8 mouse cellular contexts compared by ENCODE assay signal in the genomic region with DNA sequence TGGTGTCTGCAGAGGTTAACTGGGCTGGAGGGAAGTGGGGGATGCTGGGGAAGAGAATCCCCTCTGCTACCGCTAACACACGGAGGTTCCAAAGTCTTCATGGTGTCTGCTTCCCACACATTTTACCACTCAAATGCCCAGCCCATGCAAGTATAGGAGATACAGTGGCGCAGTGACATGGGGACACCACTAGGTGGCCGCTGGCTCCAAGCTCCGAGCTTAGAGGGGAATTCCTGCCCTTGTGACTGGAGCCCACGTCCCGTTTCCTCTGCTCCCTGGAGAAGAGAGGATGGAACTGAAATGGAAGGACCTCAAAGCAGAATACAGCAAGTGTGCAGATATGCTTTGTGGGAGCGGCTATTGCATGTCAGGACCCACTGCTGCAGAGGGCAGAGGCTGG.
DNase-seq lines count a peak whose midpoint lies in the region; ATAC-seq and TF ChIP-seq lines count a peak whose summit lies in the region.

No protein-coding gene starts in this region.

- no peaks in the 10 kb centered on the region for H3K79me2 ChIP-seq in C2C12 (ENCODE audit: control insufficient read depth, insufficient read depth)

- no peak overlapping the region for H3K27ac ChIP-seq in heart, postnatal 0 days (ENCODE audit: low read depth)
- no peak overlapping the region for H3K27ac ChIP-seq in heart, embryonic 11.5 days (ENCODE audit: low read depth, low read length)

- H3K4me2 ChIP-seq in heart, postnatal 0 days (ENCODE audit: low read depth, low read length), result no peak overlapping the region
- no peak overlapping the region for H3K4me2 ChIP-seq in heart, embryonic 11.5 days

- no peak for TF ChIP-seq EP300 in heart, postnatal 0 days (IDR thresholded peaks at IDR 0.05; ENCODE audit: low read depth)

- 9% methylated on average over 8 of the region's 8 CpGs for WGBS in heart, postnatal 0 days
- WGBS in heart, embryonic 11.5 days (ENCODE audit: insufficient replicate concordance), result 11% methylated on average over 8 of the region's 8 CpGs

- no peaks in the 10 kb centered on the region for H3K4me1 ChIP-seq in heart, postnatal 0 days (ENCODE audit: control insufficient read depth, insufficient read depth)
- no peaks in the 10 kb centered on the region for H3K4me1 ChIP-seq in heart, embryonic 11.5 days (ENCODE audit: control insufficient read depth, insufficient read depth, low read length)

- TF ChIP-seq CTCF in heart, postnatal 0 days (IDR thresholded peaks at IDR 0.05; ENCODE audit: low read depth), result peak; percentile 77
- peak; percentile 72 for TF ChIP-seq CTCF in C2C12 (IDR thresholded peaks at IDR 0.05; ENCODE audit: control insufficient read depth, insufficient read depth, insufficient read length)

- H3K4me3 ChIP-seq in heart, postnatal 0 days (ENCODE audit: low read depth, low read length), result no peak overlapping the region
- H3K4me3 ChIP-seq in heart, embryonic 11.5 days (ENCODE audit: low read depth, low read length), result no peak overlapping the region
- no peak overlapping the region for H3K4me3 ChIP-seq in C2C12 (ENCODE audit: insufficient read depth, poor library complexity, severe bottlenecking)

- H3K9ac ChIP-seq in heart, postnatal 0 days (replicated peaks; ENCODE audit: low read depth, low read length), result no peak overlapping the region
- no peak overlapping the region for H3K9ac ChIP-seq in heart, embryonic 11.5 days (ENCODE audit: low read depth, low read length)

- no peaks in the 10 kb centered on the region for H3K36me3 ChIP-seq in heart, postnatal 0 days (replicated peaks; ENCODE audit: control insufficient read depth, insufficient read depth, low read length)
- H3K36me3 ChIP-seq in heart, embryonic 11.5 days (ENCODE audit: control insufficient read depth, insufficient read depth, low read length), result no peaks in the 10 kb centered on the region
- no peaks in the 10 kb centered on the region for H3K36me3 ChIP-seq in C2C12 (ENCODE audit: control insufficient read depth, insufficient read depth)

- peaks cover 29% of the 10 kb centered on the region; the same call in 1 of the 2 replicates for H3K27me3 ChIP-seq in heart, postnatal 0 days (ENCODE audit: control insufficient read depth, insufficient read depth, low read length)
- H3K27me3 ChIP-seq in heart, embryonic 11.5 days (ENCODE audit: control insufficient read depth, insufficient read depth, low read length), result 0 out of 2 replicates have a peak, but pooled peaks cover 9% of the 10 kb centered on the region
- no peaks in the 10 kb centered on the region for H3K27me3 ChIP-seq in C2C12 (ENCODE audit: control insufficient read depth, insufficient read depth, insufficient read length)

- H3ac ChIP-seq in C2C12 (ENCODE audit: control insufficient read depth, insufficient read length, low read depth), result no peak overlapping the region

- peak; percentile 55 for DNase-seq in heart, postnatal 0 days (ENCODE audit: low spot score)
- DNase-seq in adrenal gland, postnatal 10 days, result peak; percentile 73
- DNase-seq in layer of hippocampus, postnatal 10 days (ENCODE audit: low spot score in 2 of 2), result peak; percentile 46 to 65
- no peak for DNase-seq in B cell, adult 2 months

- no peak for ATAC-seq in heart, postnatal 0 days (ENCODE audit: insufficient read depth, low read depth)
- no peak for ATAC-seq in heart, embryonic 11.5 days (replicated peaks; ENCODE audit: insufficient number of reproducible peaks, low FRiP score, low TSS enrichment)
- 0 out of 2 replicates have a peak, but pooled peaks have one; percentile 61 for ATAC-seq in erythroid progenitor cell, adult 5-6 weeks (replicated peaks; ENCODE audit: low FRiP score, poor library complexity, severe bottlenecking)
- ATAC-seq in megakaryocyte-erythroid progenitor cell, adult 5-6 weeks (replicated peaks; ENCODE audit: low FRiP score, low TSS enrichment, poor library complexity, severe bottlenecking), result peak; percentile 86

- H3K79me3 ChIP-seq in C2C12 (ENCODE audit: low read depth), result no peaks in the 10 kb centered on the region

- H3K9me3 ChIP-seq in heart, postnatal 0 days (replicated peaks; ENCODE audit: control insufficient read depth, low read length), result no peaks in the 10 kb centered on the region
- H3K9me3 ChIP-seq in heart, embryonic 11.5 days (replicated peaks; ENCODE audit: control insufficient read depth, low read length), result no peaks in the 10 kb centered on the region

TF ChIP-seq in C2C12, 6 proteins besides CTCF, POLR2A, EP300 and RAD21:
- TF ChIP-seq USF1 (IDR thresholded peaks at IDR 0.05; ENCODE audit: low read depth), result no peak
- no peak for TF ChIP-seq MYOG (IDR thresholded peaks at IDR 0.05; ENCODE audit: control insufficient read depth, extremely low read depth, insufficient read length)
- no peak for TF ChIP-seq MYOD1 (IDR thresholded peaks at IDR 0.05; ENCODE audit: control insufficient read depth, insufficient read length, low read depth)
- TF ChIP-seq CEBPB (IDR thresholded peaks at IDR 0.05; ENCODE audit: low read depth), result no peak
- TF ChIP-seq MAX (IDR thresholded peaks at IDR 0.05), result no peak
- no peak for TF ChIP-seq FOSL1 (IDR thresholded peaks at IDR 0.05; ENCODE audit: insufficient read depth, low read length, poor library complexity, severe bottlenecking)
TF ChIP-seq in C2C12: peak in this region for 0.

Comparison
In these comparisons a context has a peak if more than half of its experiments do, and no peak if none do; other contexts are left out.
1. ATAC-seq: peak in erythroid progenitor cell, adult 5-6 weeks (single experiment) and megakaryocyte-erythroid progenitor cell, adult 5-6 weeks (single experiment); none in heart, postnatal 0 days (single experiment) and heart, embryonic 11.5 days (single experiment).
2. DNase-seq: peak in heart, postnatal 0 days (single experiment), adrenal gland, postnatal 10 days (single experiment) and layer of hippocampus, postnatal 10 days (2 of 2); none in B cell, adult 2 months (0 of 2).